Mouse (Mus musculus): Measurements from ENCODE around the gene Synj2.
"Not testable (repeated sequence)": the region's sequence is repeated elsewhere in the genome, so short reads cannot be mapped to it uniquely, and the experiment has no call there.

The Synj2 gene

GRCm38 (mm10) chr17:5999039-5999543 is 58.0 kb downstream of the Synj2 start:
- in situ Hi-C loops (cut with MboI, MseI) = no loop called here

GRCm38 (mm10) chr17:6000864-6001319 is 59.8 kb downstream of the Synj2 start:
- in situ Hi-C loops (cut with MboI, MseI) = no loop called here

GRCm38 (mm10) chr17:6001389-6001788 is 60.3 kb downstream of the Synj2 start:
- in situ Hi-C loops (cut with MboI, MseI) = no loop called here

- in situ Hi-C loops (cut with MboI, MseI) = no loop called here
Measured at GRCm38 (mm10) chr17:6001836-6002235, 60.8 kb downstream of the Synj2 start.

- in situ Hi-C loops (cut with MboI, MseI) = no loop called here
Measured at GRCm38 (mm10) chr17:6002563-6002962, 61.5 kb downstream of the Synj2 start.

GRCm38 (mm10) chr17:6003661-6004060 is 62.6 kb downstream of the Synj2 start:
- in situ Hi-C loops (cut with MboI, MseI) = no loop called here

- in situ Hi-C loops (cut with MboI, MseI) = no loop called here
Measured at GRCm38 (mm10) chr17:6005246-6005637, 64.2 kb downstream of the Synj2 start.

GRCm38 (mm10) chr17:6005638-6006471 is 64.8 kb downstream of the Synj2 start:
- in situ Hi-C loops (cut with MboI, MseI) = no loop called here

GRCm38 (mm10) chr17:6007101-6007780 is 66.2 kb downstream of the Synj2 start:
- in situ Hi-C loops (cut with MboI, MseI) = no loop called here

GRCm38 (mm10) chr17:6007902-6008301 is 66.8 kb downstream of the Synj2 start:
- in situ Hi-C loops (cut with MboI, MseI) = no loop called here

- in situ Hi-C loops (cut with MboI, MseI) = no loop called here
Measured at GRCm38 (mm10) chr17:6008590-6008989, 67.5 kb downstream of the Synj2 start.

GRCm38 (mm10) chr17:6009606-6010005 is 68.5 kb downstream of the Synj2 start:
- in situ Hi-C loops (cut with MboI, MseI) = loop anchor here (5.0 kb wide), 1 partner anchor 67 kb away; the partner anchor contains the start of gene Synj2

- in situ Hi-C loops (cut with MboI, MseI) = loop anchor here (5.0 kb wide), 1 partner anchor 71 kb away; the partner anchor contains the start of gene Synj2
Measured at GRCm38 (mm10) chr17:6013079-6013478, 72.0 kb downstream of the Synj2 start.

- in situ Hi-C loops (cut with MboI, MseI) = loop anchor here (5.0 kb wide), 1 partner anchor 73 kb away; the partner anchor contains the start of gene Synj2
Measured at GRCm38 (mm10) chr17:6014985-6015384, 73.9 kb downstream of the Synj2 start.

GRCm38 (mm10) chr17:6016213-6016780 is 75.2 kb downstream of the Synj2 start:
- in situ Hi-C loops (cut with MboI, MseI) = no loop called here

- in situ Hi-C loops (cut with MboI, MseI) = no loop called here
Measured at GRCm38 (mm10) chr17:6017268-6017667, 76.2 kb downstream of the Synj2 start.

- in situ Hi-C loops (cut with MboI, MseI) = no loop called here
Measured at GRCm38 (mm10) chr17:6018348-6018747, 77.3 kb downstream of the Synj2 start.

GRCm38 (mm10) chr17:6019776-6020175 is 78.7 kb downstream of the Synj2 start:
- in situ Hi-C loops (cut with MboI, MseI) = no loop called here

GRCm38 (mm10) chr17:6020636-6021035 is 79.6 kb downstream of the Synj2 start:
- in situ Hi-C loops (cut with MboI, MseI) = no loop called here

GRCm38 (mm10) chr17:6021374-6021789 is 80.3 kb downstream of the Synj2 start:
- in situ Hi-C loops (cut with MboI, MseI) = not testable (repeated sequence)

GRCm38 (mm10) chr17:6025831-6026230 is 84.8 kb downstream of the Synj2 start:
- in situ Hi-C loops (cut with MboI, MseI) = no loop called here

- in situ Hi-C loops (cut with MboI, MseI) = no loop called here
Measured at GRCm38 (mm10) chr17:6035661-6036060, 94.6 kb downstream of the Synj2 start.
